ENCODE assay signal across 1 mouse cellular context in genomic region chr5:140644702-140645201, GRCm38 (mm10).
TF ChIP-seq lines count a peak whose summit lies in the region.

No protein-coding gene starts in this region.

TF ChIP-seq in MEL, 35 proteins besides CTCF, POLR2A, EP300 and RAD21 (continued from another document):
- TF ChIP-seq MAX (IDR thresholded peaks at IDR 0.05; ENCODE audit: low read length) (peak; percentile 83), NELFE (IDR thresholded peaks at IDR 0.05; ENCODE audit: low read depth, low read length) (no peak), CHD2 (IDR thresholded peaks at IDR 0.05; ENCODE audit: low read length) (peak; percentile 40; the same call in 1 of the 2 replicates), MYB (IDR thresholded peaks at IDR 0.05; ENCODE audit: low read depth, low read length) (peak; percentile 21; the same call in 1 of the 2 replicates), ETS1 (IDR thresholded peaks at IDR 0.05; ENCODE audit: low read depth, low read length) (peak; percentile 100), MYC (IDR thresholded peaks at IDR 0.05; ENCODE audit: low read depth, low read length) (peak; percentile 81; the same call in 1 of the 2 replicates), TAL1 (IDR thresholded peaks at IDR 0.05; ENCODE audit: low read length) (peak; percentile 98), MAFK (IDR thresholded peaks at IDR 0.05; ENCODE audit: borderline replicate concordance, low read depth, low read length) (peak; percentile 56; the same call in 1 of the 2 replicates)
